Mouse (Mus musculus) midbrain, embryonic 16.5 days (tissue): Measurements from ENCODE around the gene Sppl2b. TPM values are rescaled to one million over a fixed set of nuclear protein-coding genes. Genes with fewer than 3 reads are reported as not detected.

Source experiments
- ATAC-seq: fragments of 200-750 bp; cut with Nextera tagmentation; 2 replicates; pipeline ENCODE4 v1.8.0; 2017; ENCODE audit warnings: moderate TSS enrichment
- H3K27ac ChIP-seq: fragments of 300-500 bp; sonication (generic); 2 replicates; pipeline ENCODE4 v1.5.1; 2014; ENCODE audit warnings: mild to moderate bottlenecking, low read length, mixed read lengths
- H3K27me3 ChIP-seq: fragments of 300-500 bp; sonication (generic); 2 replicates; pipeline ENCODE4 v1.6.1; 2014; ENCODE audit warnings: low read depth, low read length, mixed read lengths; ENCODE audit not compliant: control insufficient read depth, insufficient read depth
- H3K36me3 ChIP-seq: fragments of 300-500 bp; sonication (generic); 2 replicates; pipeline ENCODE4 v1.6.1; 2014; ENCODE audit warnings: mild to moderate bottlenecking, low read length, moderate library complexity, mixed read lengths; ENCODE audit not compliant: control insufficient read depth, insufficient read depth
- H3K4me1 ChIP-seq: fragments of 300-500 bp; sonication (generic); 2 replicates; pipeline ENCODE4 v1.6.1; 2014; ENCODE audit warnings: mild to moderate bottlenecking, low read length, mixed read lengths; ENCODE audit not compliant: control insufficient read depth, insufficient read depth
- H3K4me2 ChIP-seq: fragments of 300-500 bp; sonication (generic); 2 replicates; pipeline ENCODE4 v1.6.1; 2014; ENCODE audit warnings: mild to moderate bottlenecking, low read length, mixed read lengths
- H3K4me3 ChIP-seq: fragments of 300-500 bp; sonication (generic); 2 replicates; pipeline ENCODE4 v1.5.1; 2014; ENCODE audit warnings: low read depth, mild to moderate bottlenecking, low read length, moderate library complexity, mixed read lengths
- H3K9ac ChIP-seq: fragments of 300-500 bp; sonication (generic); 2 replicates; pipeline ENCODE4 v1.6.1; 2014; ENCODE audit warnings: low read depth, low read length, mixed read lengths
- H3K9me3 ChIP-seq: fragments of 300-500 bp; sonication (generic); replicated peaks from 2 replicates; pipeline ENCODE4 v1.6.1; 2014; ENCODE audit warnings: mild to moderate bottlenecking, low read length, mixed read lengths; ENCODE audit not compliant: control insufficient read depth, poor library complexity, severe bottlenecking
- WGBS: fragments of 180-500 bp; shearing (Covaris S2); extraction: QIAGEN DNeasy Blood & Tissue Kit; methylation state at CpG from one replicate; pipeline ENCODE4 v1.1.7; 2014; 5-methylcytosine and 5-hydroxymethylcytosine counted together
- polyA plus RNA-seq: library from polyadenylated mRNA; unstranded; fragments of >200 nt; fragmentation: Nextera tagmentation; extraction: Ambion mirVana; gene quantifications from 2 replicates; pipeline ENCODE4 v1.2.1, GENCODE M21; 2015

Gene Sppl2b
- polyA plus RNA-seq, 1 experiment from 2014 or later, result 84.1 TPM

- Histone ChIP-seq H3K9ac (no peak overlapping the region), H3K27me3 (no peaks in the 10 kb centered on the region), H3K36me3 (peaks cover 42% of the 10 kb centered on the region), H3K27ac (no peak overlapping the region), H3K4me1 (peaks cover 10% of the 10 kb centered on the region), H3K9me3 (no peaks in the 10 kb centered on the region), H3K4me3 (no peak overlapping the region), H3K4me2 (no peak overlapping the region)
- ATAC-seq, result no peak
- WGBS, result 95% methylated on average over 10 of the region's 10 CpGs
Observed at GRCm38 (mm10) chr10:80903282-80903681, 48.2 kb downstream of the Sppl2b start.

GRCm38 (mm10) chr10:80904004-80904693, 49.1 kb downstream of the Sppl2b start:
- no peak overlapping the region for H3K4me3 ChIP-seq
- WGBS, result 86% methylated on average over 28 of the region's 28 CpGs
- H3K27ac ChIP-seq, result no peak overlapping the region
- no peak overlapping the region for H3K9ac ChIP-seq
- no peaks in the 10 kb centered on the region for H3K9me3 ChIP-seq
- H3K4me1 ChIP-seq, result peaks cover 7% of the 10 kb centered on the region
- no peaks in the 10 kb centered on the region for H3K27me3 ChIP-seq
- H3K4me2 ChIP-seq, result no peak overlapping the region
- ATAC-seq, result no peak
- H3K36me3 ChIP-seq, result peaks cover 45% of the 10 kb centered on the region

GRCm38 (mm10) chr10:80904709-80905108, 49.6 kb downstream of the Sppl2b start:
- Histone ChIP-seq H3K4me3 (no peak overlapping the region), H3K4me2 (no peak overlapping the region), H3K27me3 (no peaks in the 10 kb centered on the region), H3K9ac (no peak overlapping the region), H3K9me3 (no peaks in the 10 kb centered on the region), H3K36me3 (peaks cover 50% of the 10 kb centered on the region), H3K27ac (no peak overlapping the region), H3K4me1 (peaks cover 2% of the 10 kb centered on the region)
- 96% methylated on average over 11 of the region's 11 CpGs for WGBS
- no peak for ATAC-seq

GRCm38 (mm10) chr10:80909375-80910162, 54.5 kb downstream of the Sppl2b start:
- no peaks in the 10 kb centered on the region for H3K4me1 ChIP-seq
- no peak for ATAC-seq
- no peak overlapping the region for H3K27ac ChIP-seq
- no peak overlapping the region for H3K4me2 ChIP-seq
- no peaks in the 10 kb centered on the region for H3K27me3 ChIP-seq
- no peaks in the 10 kb centered on the region for H3K9me3 ChIP-seq
- 95% methylated on average over 22 of the region's 22 CpGs for WGBS
- peaks cover 40% of the 10 kb centered on the region for H3K36me3 ChIP-seq
- no peak overlapping the region for H3K4me3 ChIP-seq
- no peak overlapping the region for H3K9ac ChIP-seq

DNA sequence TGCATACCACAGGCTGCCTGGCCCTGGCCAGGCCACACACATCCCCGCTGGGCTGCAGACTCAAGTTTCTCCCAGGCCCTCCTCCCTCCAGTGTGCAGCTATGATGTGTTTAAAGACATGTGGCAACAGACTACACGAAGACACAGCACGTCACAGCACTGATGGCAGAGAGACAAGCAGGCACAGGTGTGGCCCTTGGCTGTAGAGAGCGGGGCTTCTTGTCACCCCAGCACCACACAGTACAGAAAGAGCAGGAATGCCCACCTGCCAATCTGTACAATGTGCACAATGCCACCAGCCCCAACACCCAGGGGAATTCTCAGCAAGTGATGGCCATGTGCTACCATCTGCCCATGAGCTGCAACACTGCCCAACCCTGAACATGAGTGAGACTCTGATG, 56.3 kb downstream of the Sppl2b start:
- Histone ChIP-seq H3K9ac (no peak overlapping the region), H3K27ac (no peak overlapping the region), H3K9me3 (no peaks in the 10 kb centered on the region), H3K27me3 (no peaks in the 10 kb centered on the region), H3K4me2 (no peak overlapping the region), H3K4me1 (peaks cover 7% of the 10 kb centered on the region), H3K36me3 (peaks cover 25% of the 10 kb centered on the region), H3K4me3 (no peak overlapping the region)
- 96% methylated on average over 4 of the region's 4 CpGs for WGBS
- ATAC-seq, result no peak

- no peak overlapping the region for H3K9ac ChIP-seq
- H3K4me3 ChIP-seq, result no peak overlapping the region
- no peaks in the 10 kb centered on the region for H3K9me3 ChIP-seq
- H3K4me2 ChIP-seq, result no peak overlapping the region
- no peak overlapping the region for H3K27ac ChIP-seq
- peaks cover 12% of the 10 kb centered on the region for H3K4me1 ChIP-seq
- H3K27me3 ChIP-seq, result no peaks in the 10 kb centered on the region
- H3K36me3 ChIP-seq, result peaks cover 25% of the 10 kb centered on the region
- ATAC-seq, result no peak
Observed at GRCm38 (mm10) chr10:80911891-80912290, 56.8 kb downstream of the Sppl2b start.

GRCm38 (mm10) chr10:80913364-80914011, 58.4 kb downstream of the Sppl2b start:
- H3K27ac ChIP-seq, result no peak overlapping the region
- peaks cover 20% of the 10 kb centered on the region for H3K36me3 ChIP-seq
- ATAC-seq, result no peak
- 94% methylated on average over 7 of the region's 8 CpGs for WGBS
- no peak overlapping the region for H3K4me2 ChIP-seq
- H3K9me3 ChIP-seq, result no peaks in the 10 kb centered on the region
- peaks cover 17% of the 10 kb centered on the region for H3K4me1 ChIP-seq
- H3K27me3 ChIP-seq, result no peaks in the 10 kb centered on the region
- H3K4me3 ChIP-seq, result no peak overlapping the region
- H3K9ac ChIP-seq, result no peak overlapping the region

DNA sequence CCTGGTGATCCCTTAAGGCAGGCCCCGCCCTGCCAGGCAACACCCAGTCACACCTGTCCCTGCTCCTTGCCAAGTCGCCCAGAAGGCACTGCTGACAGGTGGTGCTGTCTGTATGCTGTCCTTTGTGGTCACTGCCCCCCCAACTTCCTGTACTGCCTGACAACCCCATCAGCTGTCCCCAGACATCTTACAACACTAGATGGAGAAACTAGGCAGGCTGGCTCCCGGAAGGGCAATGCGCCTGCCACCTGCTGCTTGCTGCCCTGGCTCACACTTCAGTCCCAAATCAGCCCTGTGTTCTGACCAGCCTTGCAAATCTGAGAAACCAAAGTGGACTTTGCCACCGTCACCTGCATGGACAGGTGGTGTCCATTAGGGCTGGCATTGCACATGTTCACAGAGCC, 59.2 kb downstream of the Sppl2b start:
- WGBS, result 94% methylated on average over 5 of the region's 5 CpGs
- H3K27me3 ChIP-seq, result no peaks in the 10 kb centered on the region
- no peak for ATAC-seq
- no peak overlapping the region for H3K9ac ChIP-seq
- H3K4me1 ChIP-seq, result peaks cover 17% of the 10 kb centered on the region
- no peak overlapping the region for H3K4me3 ChIP-seq
- H3K27ac ChIP-seq, result no peak overlapping the region
- H3K9me3 ChIP-seq, result no peaks in the 10 kb centered on the region
- H3K36me3 ChIP-seq, result peaks cover 15% of the 10 kb centered on the region
- no peak overlapping the region for H3K4me2 ChIP-seq

DNA sequence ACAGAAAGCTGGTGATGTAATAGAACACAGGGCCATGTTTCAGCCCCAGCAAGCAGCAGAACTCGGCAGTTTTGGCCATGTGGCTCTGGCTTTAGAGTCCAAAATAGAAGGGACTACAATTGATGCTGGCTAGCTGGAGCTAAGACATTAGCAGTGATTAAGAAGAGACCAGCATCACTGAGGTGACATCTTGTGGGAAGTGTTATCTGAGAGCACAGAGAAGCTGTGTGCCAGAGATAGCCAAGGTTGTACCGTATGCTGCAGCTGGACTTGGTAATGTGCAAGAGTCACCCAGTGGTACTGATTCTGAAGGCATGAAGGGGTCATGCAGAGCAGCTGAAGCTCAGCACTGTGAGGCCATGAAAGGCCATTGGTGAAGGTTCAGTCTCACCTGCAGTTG, 60.2 kb downstream of the Sppl2b start:
- Histone ChIP-seq H3K4me1 (peaks cover 17% of the 10 kb centered on the region), H3K4me3 (no peak overlapping the region), H3K4me2 (no peak overlapping the region), H3K27ac (no peak overlapping the region), H3K9me3 (no peaks in the 10 kb centered on the region), H3K9ac (no peak overlapping the region), H3K27me3 (no peaks in the 10 kb centered on the region), H3K36me3 (peaks cover 9% of the 10 kb centered on the region; the same call in 1 of the 2 replicates)
- ATAC-seq, result no peak
- 88% methylated on average over 2 of the region's 2 CpGs for WGBS
